Mouse (Mus musculus): Measurements from ENCODE around the gene Aamdc.

Aamdc gene

DNA sequence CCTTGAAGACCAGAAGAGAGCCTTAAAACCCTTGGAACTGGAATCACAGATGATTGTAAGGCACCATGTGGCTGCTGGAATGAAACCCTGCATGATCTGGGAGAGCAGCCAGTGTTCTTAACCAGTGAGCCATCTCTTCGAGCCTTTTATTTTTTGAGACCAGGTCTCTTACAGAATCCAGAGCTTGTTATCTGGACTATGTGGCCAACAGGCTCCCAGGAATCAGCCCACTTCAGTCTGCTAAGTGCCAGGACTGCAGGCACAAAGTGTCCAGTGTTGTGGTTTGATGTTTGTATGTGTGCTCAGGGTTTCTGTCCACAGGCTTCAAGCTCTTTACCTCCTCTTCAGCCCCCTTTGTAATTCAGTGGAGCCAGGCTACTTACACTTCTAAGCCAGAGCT, 64.5 kb downstream of the Aamdc start:
- no peak for DNase-seq (ENCODE audit: low spot score in 2 of 2)

DNA sequence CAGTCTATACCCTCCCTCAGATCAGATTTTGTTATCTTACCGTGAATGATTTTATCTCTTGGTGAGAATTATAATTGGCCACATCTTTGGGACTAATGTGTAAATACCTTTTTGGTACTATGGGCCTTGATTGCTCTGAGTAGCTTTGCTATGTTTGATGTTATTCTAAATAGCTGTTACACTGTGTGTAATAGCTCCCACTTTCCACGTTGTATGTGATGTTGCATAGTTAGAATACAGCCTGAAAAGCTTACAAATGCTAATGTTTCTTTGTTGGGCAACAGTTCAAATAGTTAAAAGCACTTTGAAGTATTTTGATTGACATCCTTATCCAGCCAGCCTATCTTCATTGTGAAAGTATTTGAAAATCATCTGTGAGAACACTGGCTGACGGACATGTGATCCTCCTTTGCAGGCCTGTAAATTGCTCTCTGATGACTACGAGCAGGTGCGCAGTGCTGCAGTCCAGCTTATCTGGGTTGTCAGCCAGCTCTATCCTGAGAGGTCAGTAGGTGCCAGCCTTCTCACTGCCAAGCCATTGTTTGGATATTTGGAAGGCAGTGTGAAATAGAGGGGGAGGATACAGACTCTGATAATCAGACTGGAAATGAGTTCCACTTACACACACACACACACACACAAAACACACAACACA, 78.6 kb downstream of the Aamdc start:
- DNase-seq (ENCODE audit: low spot score in 2 of 2) = no peak
